Mouse (Mus musculus) kidney, postnatal 0 days (tissue): ENCODE results near the gene Sdhb. TPM values are rescaled to one million over a fixed set of nuclear protein-coding genes. Genes with fewer than 3 reads are reported as not detected.
A peak's percentile ranks its signal among the peaks of the same experiment; 100 is the strongest.

ENCODE experiments used
- ATAC-seq: fragments of 200-750 bp; cut with Nextera tagmentation; replicated peaks from 2 replicates; pipeline ENCODE4 v1.8.0; 2017; ENCODE audit warnings: low read depth, moderate number of reproducible peaks, moderate TSS enrichment, moderate library complexity; ENCODE audit not compliant: low FRiP score
- DNase-seq: peaks from one replicate; pipeline ENCODE4 v3.0.0-alpha.2; 2016; ENCODE audit warnings: low spot score
- H3K27ac ChIP-seq: fragments of 300-500 bp; sonication (generic); 2 replicates; pipeline ENCODE4 v1.5.1; 2014; ENCODE audit warnings: mild to moderate bottlenecking
- H3K27me3 ChIP-seq: fragments of 300-500 bp; sonication (generic); 2 replicates; pipeline ENCODE4 v1.6.1; 2014; ENCODE audit warnings: low read length, mixed read lengths; ENCODE audit not compliant: insufficient read depth
- H3K36me3 ChIP-seq: fragments of 300-500 bp; sonication (generic); 2 replicates; pipeline ENCODE4 v1.6.1; 2014; ENCODE audit warnings: low read length, mixed read lengths; ENCODE audit not compliant: insufficient read depth
- H3K4me1 ChIP-seq: fragments of 300-500 bp; sonication (generic); replicated peaks from 2 replicates; pipeline ENCODE4 v1.6.1; 2014; ENCODE audit warnings: antibody characterized with exemption, low read length, mixed read lengths; ENCODE audit not compliant: insufficient read depth
- H3K4me2 ChIP-seq: fragments of 300-500 bp; sonication (generic); 2 replicates; pipeline ENCODE4 v1.6.1; 2014; ENCODE audit warnings: mild to moderate bottlenecking, low read length, moderate library complexity, mixed read lengths
- H3K4me3 ChIP-seq: fragments of 300-500 bp; sonication (generic); replicated peaks from 2 replicates; pipeline ENCODE4 v1.5.1; 2014; ENCODE audit warnings: low read depth, low read length
- H3K9ac ChIP-seq: fragments of 300-500 bp; sonication (generic); 2 replicates; pipeline ENCODE4 v1.6.1; 2014; ENCODE audit warnings: low read depth, low read length
- H3K9me3 ChIP-seq: fragments of 300-500 bp; sonication (generic); replicated peaks from 2 replicates; pipeline ENCODE4 v1.6.1; 2016; ENCODE audit warnings: low read length, inconsistent platforms, mixed read lengths
- CTCF ChIP-seq: IDR thresholded peaks from 2 replicates; pipeline ENCODE4 v1.5.1; 2016; ENCODE audit warnings: antibody characterized with exemption, low read depth, mild to moderate bottlenecking, moderate library complexity
- WGBS: fragments of 180-500 bp; shearing (Covaris S2); extraction: QIAGEN DNeasy Blood & Tissue Kit; methylation state at CpG from one replicate; pipeline ENCODE4 v1.1.7; 2014; 5-methylcytosine and 5-hydroxymethylcytosine counted together
- polyA plus RNA-seq: library from polyadenylated mRNA; unstranded; fragments of >200 nt; fragmentation: Nextera tagmentation; extraction: Ambion mirVana; gene quantifications from 2 replicates; pipeline ENCODE4 v1.2.1, GENCODE M21; 2015

Sdhb gene
- polyA plus RNA-seq, 1 experiment from 2014 or later, result 674 TPM

GRCm38 (mm10) chr4:140916296-140916695, 44.7 kb upstream of the Sdhb start:
- Histone ChIP-seq H3K9me3 (no peaks in the 10 kb centered on the region), H3K9ac (no peak overlapping the region), H3K4me2 (no peak overlapping the region), H3K27ac (no peak overlapping the region), H3K4me1 (no peaks in the 10 kb centered on the region), H3K4me3 (no peak overlapping the region), H3K36me3 (no peaks in the 10 kb centered on the region), H3K27me3 (no peaks in the 10 kb centered on the region)
- DNase-seq (no peak), ATAC-seq (no peak)
- WGBS, result 87% methylated on average over 5 of the region's 5 CpGs
- TF ChIP-seq CTCF, result no peak

DNA sequence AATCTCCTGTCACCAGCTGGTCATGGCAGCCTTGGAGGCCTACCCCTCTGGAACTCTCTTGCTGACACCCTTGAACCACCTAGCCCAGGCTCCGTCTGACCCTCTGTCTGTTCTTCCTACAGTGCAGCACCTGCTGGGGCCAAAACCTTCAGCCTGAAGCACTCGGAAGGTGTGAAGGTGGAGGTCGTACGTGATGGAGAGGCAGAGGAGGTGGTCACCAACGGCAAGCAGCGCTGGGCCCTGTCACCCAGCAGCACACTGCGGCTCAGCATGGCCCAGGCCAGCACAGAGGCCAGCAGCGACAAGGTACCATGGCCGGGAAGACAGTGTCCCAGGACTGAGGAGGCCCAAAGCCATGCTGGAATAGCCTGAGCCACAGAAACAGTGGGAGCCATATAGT, 43.6 kb upstream of the Sdhb start:
- Histone ChIP-seq H3K27ac (no peak overlapping the region), H3K9ac (no peak overlapping the region), H3K4me2 (no peak overlapping the region), H3K9me3 (no peaks in the 10 kb centered on the region), H3K27me3 (no peaks in the 10 kb centered on the region), H3K4me3 (no peak overlapping the region), H3K4me1 (no peaks in the 10 kb centered on the region; the same call in 1 of the 2 replicates), H3K36me3 (no peaks in the 10 kb centered on the region)
- WGBS, result 93% methylated on average over 9 of the region's 9 CpGs
- DNase-seq (no peak), ATAC-seq (no peak)
- no peak for TF ChIP-seq CTCF

DNA sequence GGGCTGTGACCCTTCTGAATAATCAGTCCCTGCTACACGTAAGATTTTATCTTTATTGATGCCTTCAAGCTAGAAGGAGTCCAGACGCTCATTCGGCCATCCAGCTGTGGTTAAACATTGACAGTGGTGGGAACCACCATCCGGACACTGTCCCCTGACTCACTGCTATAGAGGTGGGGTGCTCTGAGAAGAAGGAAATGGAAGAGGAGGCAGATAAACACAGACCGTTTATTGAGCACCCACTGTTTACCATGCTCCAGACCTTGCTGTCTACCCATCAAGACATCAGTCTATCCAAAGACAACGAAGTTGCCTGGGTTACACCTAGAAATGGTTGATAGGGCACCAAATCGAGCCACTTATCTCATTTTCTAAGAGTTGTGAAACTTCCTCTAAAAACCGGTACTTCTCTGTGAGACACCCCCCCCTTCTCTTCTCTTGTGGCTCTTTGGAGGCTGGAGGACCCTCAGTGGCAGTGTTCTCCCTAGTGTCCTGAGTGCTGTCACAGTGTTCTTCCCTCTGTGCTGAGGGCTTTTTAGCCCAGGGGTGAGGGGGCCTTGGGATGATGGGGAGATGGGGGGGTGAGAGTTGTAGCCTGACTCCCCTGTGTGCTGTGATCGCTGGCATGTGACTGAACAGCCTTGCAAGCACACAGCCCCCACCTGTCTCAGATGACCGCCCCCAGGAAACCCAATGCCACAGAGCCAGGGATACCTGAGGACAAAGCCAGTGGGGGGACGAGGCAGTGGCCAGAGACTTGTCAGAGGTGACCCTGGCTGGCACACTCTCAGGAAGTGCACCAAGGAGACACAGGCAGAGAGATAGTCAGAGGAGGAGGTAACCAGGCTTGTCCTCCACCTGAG, 40.8 kb upstream of the Sdhb start:
- TF ChIP-seq CTCF, result no peak
- ATAC-seq, result peak; percentile 61; the same call in 1 of the 2 replicates
- Histone ChIP-seq H3K27ac (peak overlapping the region; percentile 42; the same call in 1 of the 2 replicates), H3K4me3 (no peak overlapping the region), H3K27me3 (no peaks in the 10 kb centered on the region), H3K9ac (no peak overlapping the region), H3K4me2 (no peak overlapping the region), H3K9me3 (no peaks in the 10 kb centered on the region), H3K4me1 (no peaks in the 10 kb centered on the region; the same call in 1 of the 2 replicates), H3K36me3 (no peaks in the 10 kb centered on the region)
- peak; percentile 67 for DNase-seq
- 32% methylated on average over 11 of the region's 11 CpGs for WGBS

DNA sequence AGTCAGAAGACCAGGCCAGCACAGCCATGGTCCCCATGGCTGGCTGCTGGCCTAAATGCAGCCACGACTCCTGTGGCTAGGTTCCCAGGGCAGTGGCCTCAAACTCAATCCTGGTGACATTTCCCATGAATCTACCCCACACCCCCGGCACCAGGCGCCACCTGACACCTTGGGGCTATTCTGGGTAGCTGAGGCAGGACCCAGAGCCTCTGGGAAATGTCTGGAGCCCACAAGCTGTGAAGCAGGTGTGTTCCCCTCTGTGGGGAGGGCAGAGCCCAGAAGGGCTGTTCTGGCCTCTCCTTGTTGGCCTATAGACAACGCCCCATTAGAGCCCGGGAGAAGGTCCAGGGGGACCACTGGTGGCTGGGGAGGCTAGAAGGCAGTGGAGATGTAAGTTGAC, 38.5 kb upstream of the Sdhb start:
- no peak for TF ChIP-seq CTCF
- Histone ChIP-seq H3K4me2 (no peak overlapping the region), H3K27me3 (no peaks in the 10 kb centered on the region), H3K9ac (no peak overlapping the region), H3K27ac (no peak overlapping the region), H3K4me3 (no peak overlapping the region), H3K36me3 (no peaks in the 10 kb centered on the region), H3K4me1 (no peaks in the 10 kb centered on the region; the same call in 1 of the 2 replicates), H3K9me3 (no peaks in the 10 kb centered on the region)
- DNase-seq, result no peak
- ATAC-seq, result no peak
- 61% methylated on average over 5 of the region's 5 CpGs for WGBS

GRCm38 (mm10) chr4:140925648-140926047, 35.4 kb upstream of the Sdhb start:
- Histone ChIP-seq H3K36me3 (no peaks in the 10 kb centered on the region), H3K9me3 (no peaks in the 10 kb centered on the region), H3K4me3 (no peak overlapping the region), H3K9ac (no peak overlapping the region), H3K4me1 (no peaks in the 10 kb centered on the region; the same call in 1 of the 2 replicates), H3K27me3 (no peaks in the 10 kb centered on the region), H3K27ac (no peak overlapping the region), H3K4me2 (no peak overlapping the region)
- DNase-seq (no peak), ATAC-seq (no peak)
- WGBS, result 60% methylated on average over 8 of the region's 8 CpGs
- no peak for TF ChIP-seq CTCF

DNA sequence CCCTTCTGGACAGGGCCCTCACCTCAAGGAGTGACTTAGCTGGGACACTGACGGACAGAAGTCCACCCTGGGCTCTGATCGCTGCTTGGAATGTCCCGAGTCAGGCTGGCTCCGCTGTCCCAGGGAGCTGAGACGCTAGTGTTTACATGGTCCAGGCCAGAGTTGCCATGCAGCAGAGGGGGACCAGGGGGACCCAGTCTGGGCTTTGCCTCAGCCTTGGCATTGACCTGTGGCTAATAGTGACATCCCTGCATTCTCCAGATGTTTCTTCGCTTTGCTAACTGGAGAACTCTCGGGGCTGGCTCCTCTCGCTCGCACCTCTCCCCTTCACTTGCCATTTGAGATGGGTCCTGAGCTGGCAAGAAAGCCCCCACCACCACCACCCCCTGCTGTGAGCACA, 32.7 kb upstream of the Sdhb start:
- no peak overlapping the region for H3K27ac ChIP-seq
- no peak overlapping the region for H3K4me2 ChIP-seq
- H3K9me3 ChIP-seq, result no peaks in the 10 kb centered on the region
- 73% methylated on average over 9 of the region's 9 CpGs for WGBS
- H3K27me3 ChIP-seq, result no peaks in the 10 kb centered on the region
- no peaks in the 10 kb centered on the region for H3K4me1 ChIP-seq
- no peaks in the 10 kb centered on the region for H3K36me3 ChIP-seq
- no peak for TF ChIP-seq CTCF
- ATAC-seq (no peak), DNase-seq (no peak)
- H3K9ac ChIP-seq, result no peak overlapping the region
- H3K4me3 ChIP-seq, result no peak overlapping the region

GRCm38 (mm10) chr4:140929745-140930144, 31.3 kb upstream of the Sdhb start:
- Histone ChIP-seq H3K4me3 (no peak overlapping the region), H3K36me3 (no peaks in the 10 kb centered on the region), H3K4me2 (no peak overlapping the region), H3K27me3 (no peaks in the 10 kb centered on the region), H3K9me3 (no peaks in the 10 kb centered on the region), H3K9ac (no peak overlapping the region), H3K4me1 (no peaks in the 10 kb centered on the region), H3K27ac (no peak overlapping the region)
- no peak for ATAC-seq
- WGBS, result 58% methylated on average over 8 of the region's 8 CpGs
- no peak for DNase-seq
- no peak for TF ChIP-seq CTCF
